Mouse (Mus musculus) megakaryocyte-erythroid progenitor cell, adult 5-6 weeks (primary cell): ENCODE data around the gene Itpr1. TPM values are rescaled to one million over a fixed set of nuclear protein-coding genes. Genes with fewer than 3 reads are reported as not detected.
A peak's percentile ranks its signal among the peaks of the same experiment; 100 is the strongest.

Experiments
- ATAC-seq: replicated peaks from 2 replicates; pipeline ENCODE4 v1.8.0; 2016; ENCODE audit warnings: mild to moderate bottlenecking, inconsistent platforms; ENCODE audit not compliant: severe bottlenecking, poor library complexity, low FRiP score, low TSS enrichment
- total RNA-seq, 2 experiments: library from RNA; stranded (forward) in 1 of 2; stranded (reverse) in 1 of 2; fragments of 200-1000, 215-1000 nt in 1 of 2; fragments of >200 nt in 1 of 2; fragmentation: Nextera tagmentation in 1 of 2; gene quantifications; 2 replicates each; pipeline ENCODE4 v1.2.3; 2014 to 2017

Gene Itpr1
- total RNA-seq, 2 experiments from 2014 or later: 24.8 to 57.6 TPM

- no peak for ATAC-seq
Measured at GRCm38 (mm10) chr6:108413593-108413992, 200.7 kb downstream of the Itpr1 start.

- ATAC-seq: no peak
Measured at GRCm38 (mm10) chr6:108415847-108416246, 203.0 kb downstream of the Itpr1 start.

GRCm38 (mm10) chr6:108417508-108417907, 204.6 kb downstream of the Itpr1 start:
- peak; percentile 85 for ATAC-seq

GRCm38 (mm10) chr6:108418218-108418617, 205.3 kb downstream of the Itpr1 start:
- ATAC-seq: no peak

- ATAC-seq: no peak
Measured at GRCm38 (mm10) chr6:108424749-108425584, 212.1 kb downstream of the Itpr1 start.

- peak; percentile 87 for ATAC-seq
Measured at GRCm38 (mm10) chr6:108426789-108427188, 213.9 kb downstream of the Itpr1 start.

GRCm38 (mm10) chr6:108428383-108428782, 215.5 kb downstream of the Itpr1 start:
- no peak for ATAC-seq

GRCm38 (mm10) chr6:108429950-108430349, 217.1 kb downstream of the Itpr1 start:
- ATAC-seq: no peak

GRCm38 (mm10) chr6:108431193-108431592, 218.3 kb downstream of the Itpr1 start:
- no peak for ATAC-seq

GRCm38 (mm10) chr6:108432836-108433235, 219.9 kb downstream of the Itpr1 start:
- ATAC-seq: no peak

GRCm38 (mm10) chr6:108434816-108435215, 221.9 kb downstream of the Itpr1 start:
- ATAC-seq: no peak

- no peak for ATAC-seq
Measured at GRCm38 (mm10) chr6:108435467-108435866, 222.6 kb downstream of the Itpr1 start.

GRCm38 (mm10) chr6:108436608-108437007, 223.7 kb downstream of the Itpr1 start:
- ATAC-seq: no peak

GRCm38 (mm10) chr6:108441290-108441689, 228.4 kb downstream of the Itpr1 start:
- ATAC-seq: no peak

GRCm38 (mm10) chr6:108442291-108442690, 229.4 kb downstream of the Itpr1 start:
- ATAC-seq: no peak

GRCm38 (mm10) chr6:108444435-108444834, 231.5 kb downstream of the Itpr1 start:
- ATAC-seq: no peak

GRCm38 (mm10) chr6:108445006-108445405, 232.1 kb downstream of the Itpr1 start:
- ATAC-seq: no peak

- ATAC-seq: no peak
Measured at GRCm38 (mm10) chr6:108446766-108447165, 233.9 kb downstream of the Itpr1 start.

GRCm38 (mm10) chr6:108447179-108447845, 234.4 kb downstream of the Itpr1 start:
- ATAC-seq: no peak

- ATAC-seq: no peak
Measured at GRCm38 (mm10) chr6:108448016-108448735, 235.3 kb downstream of the Itpr1 start.
